8 mouse cellular contexts compared by ENCODE assay signal in genomic region chr11:54303728-54304470, GRCm38 (mm10). TPM values are rescaled to one million over a fixed set of nuclear protein-coding genes. Genes with fewer than 3 reads are reported as not detected.
DNase-seq lines count a peak whose midpoint lies in the region; ATAC-seq lines count a peak whose summit lies in the region.

TSS of gene Acsl6 (plus strand) at chr11:54303798.

- H3K4me3 ChIP-seq in heart, embryonic 10.5 days: peak within 1 kb of the TSS; percentile 70
- H3K4me3 ChIP-seq in heart, embryonic 12.5 days: peak within 1 kb of the TSS; percentile 51

- peak within 1 kb of the TSS; percentile 88 for H3K4me2 ChIP-seq in heart, embryonic 12.5 days

- H3K4me1 ChIP-seq in heart, embryonic 10.5 days: peaks cover 12% of the 10 kb centered on the region
- peaks cover 11% of the 10 kb centered on the region for H3K4me1 ChIP-seq in heart, embryonic 12.5 days (replicated peaks)

- no peaks in the 10 kb centered on the region for H3K36me3 ChIP-seq in heart, embryonic 10.5 days
- no peaks in the 10 kb centered on the region for H3K36me3 ChIP-seq in heart, embryonic 12.5 days

- under 1% methylated on average over 58 of the region's 59 CpGs for WGBS in heart, embryonic 10.5 days
- WGBS in heart, embryonic 12.5 days: under 1% methylated on average over 59 of the region's 59 CpGs

- no peak for DNase-seq in heart, embryonic 10.5 days (ENCODE audit: low spot score)
- no peak for DNase-seq in heart, postnatal 10 days
- DNase-seq in MN1 (ENCODE audit: low spot score): peak; percentile 79
- DNase-seq in left cerebral cortex, postnatal 10 days (ENCODE audit: extremely low spot score in 1 of 2, low spot score in 2 of 2): peak in 1 of 2 experiments; percentile 78
- DNase-seq in neural tube, embryonic 10.5 days (ENCODE audit: extremely low spot score, low spot score): peak; percentile 65
- DNase-seq in spleen, postnatal 4 days (ENCODE audit: low spot score in 2 of 2): no peak

- H3K27me3 ChIP-seq in heart, embryonic 10.5 days (ENCODE audit: insufficient read depth, poor library complexity, severe bottlenecking): peaks cover 51% of the 10 kb centered on the region
- H3K27me3 ChIP-seq in heart, embryonic 12.5 days (replicated peaks): peaks cover 40% of the 10 kb centered on the region

- no peak for ATAC-seq in common myeloid progenitor, adult 5-6 weeks (replicated peaks; ENCODE audit: low read depth, poor library complexity, severe bottlenecking)
- no peak for ATAC-seq in heart, embryonic 12.5 days (ENCODE audit: insufficient number of reproducible peaks, low FRiP score)

- H3K9ac ChIP-seq in heart, embryonic 12.5 days: peak within 1 kb of the TSS; percentile 38

- no peak within 1 kb of the TSS; the same call in 1 of the 2 replicates for H3K27ac ChIP-seq in heart, embryonic 10.5 days
- no peak within 1 kb of the TSS for H3K27ac ChIP-seq in heart, embryonic 12.5 days (ENCODE audit: poor library complexity, severe bottlenecking)

- intact Hi-C loops in heart, postnatal 10 days (cut with DNase I): no loop called here
- intact Hi-C loops in left cerebral cortex, postnatal 10 days (cut with DNase I): no loop called here

- H3K9me3 ChIP-seq in heart, embryonic 10.5 days: no peaks in the 10 kb centered on the region
- H3K9me3 ChIP-seq in heart, embryonic 12.5 days (replicated peaks): peaks cover 3% of the 10 kb centered on the region

RNA-seq across cellular contexts. Expression of gene Acsl6, which starts in this region (rescaled TPM):
- 1.1 and 1.2 TPM in 2 replicates for polyA plus RNA-seq in heart, embryonic 10.5 days (2016; fragmentation: Nextera tagmentation; extraction: Ambion mirVana)
- total RNA-seq in heart, postnatal 10 days (2021): under 1 TPM; 0.27 to 0.45 TPM
- 10.1 and 13.4 TPM in 2 replicates for total RNA-seq in common myeloid progenitor, adult 5-6 weeks (2017)
- 0.40 and 0.55 TPM in 2 replicates for polyA plus RNA-seq in heart, embryonic 12.5 days (2016; fragmentation: Nextera tagmentation; extraction: Ambion mirVana)
- total RNA-seq in left cerebral cortex, postnatal 10 days (2021): 100 to 1,000 TPM; 134 to 136 TPM

Comparison
In these comparisons a context has a peak if more than half of its experiments do, and no peak if none do; other contexts are left out.
1. DNase-seq: peak in MN1 (single experiment) and neural tube, embryonic 10.5 days (single experiment); none in heart, embryonic 10.5 days (single experiment), heart, postnatal 10 days (0 of 2) and spleen, postnatal 4 days (0 of 2).